Mouse (Mus musculus): ENCODE data around the gene Hist1h4b. TPM values are rescaled to one million over a fixed set of nuclear protein-coding genes. Genes with fewer than 3 reads are reported as not detected.
"Not testable (repeated sequence)": the region's sequence is repeated elsewhere in the genome, so short reads cannot be mapped to it uniquely, and the experiment has no call there.

Hist1h4b gene
- polyA plus RNA-seq, 1 experiment from 2014 or later, result 4.4 TPM

DNA sequence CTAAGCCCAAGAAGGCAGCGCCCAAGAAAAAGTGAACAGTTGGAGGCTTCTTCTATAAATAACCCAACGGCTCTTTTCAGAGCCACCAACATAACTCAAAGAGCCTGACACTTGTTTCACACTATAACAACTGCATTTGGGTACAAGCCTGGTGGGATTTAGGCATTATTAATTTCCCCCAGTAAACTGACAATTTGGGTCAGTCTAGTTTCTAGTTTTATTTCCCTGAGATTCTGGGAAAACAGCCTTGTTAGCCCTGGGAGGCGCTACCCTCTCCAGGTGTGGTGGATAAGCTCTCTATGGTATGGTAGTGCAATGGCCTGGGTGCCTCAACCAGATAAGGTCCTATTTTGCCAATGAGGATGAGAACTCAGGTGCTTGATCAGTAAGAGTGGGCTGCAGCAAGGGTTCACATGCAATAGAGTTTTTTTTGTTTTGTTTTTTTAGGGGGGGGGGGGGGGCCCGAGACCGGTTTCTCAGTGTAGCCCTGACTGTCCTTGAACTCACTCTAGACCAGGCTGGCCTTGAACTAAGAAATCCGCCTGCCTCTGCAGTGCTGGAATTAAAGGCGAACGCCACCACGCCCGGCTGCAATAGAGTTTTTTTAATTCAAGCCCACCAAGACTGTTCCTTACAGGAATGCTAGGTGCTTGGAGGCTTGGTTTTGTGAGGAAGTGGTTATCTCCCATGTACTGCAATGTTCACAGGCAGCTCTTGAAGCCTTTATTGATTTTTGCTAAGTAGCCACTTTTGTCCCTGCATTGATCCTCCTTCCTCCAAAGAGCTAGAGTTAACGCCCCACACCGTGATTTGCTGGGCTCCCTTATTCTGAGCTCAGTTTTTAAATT is 7.7 kb downstream of the Hist1h4b start:
- Histone ChIP-seq H3K4me2 (ENCODE audit: low read length) (peak overlapping the region; percentile 76), H3K36me3 (ENCODE audit: insufficient read depth, low read length) (no peaks in the 10 kb centered on the region), H3K27me3 (ENCODE audit: insufficient read depth, low read length) (no peaks in the 10 kb centered on the region), H3K4me3 (replicated peaks; ENCODE audit: low read depth, low read length) (peak overlapping the region; percentile 42), H3K9me3 (replicated peaks; ENCODE audit: low read length) (no peaks in the 10 kb centered on the region), H3K9ac (ENCODE audit: low read depth, low read length) (peak overlapping the region; percentile 57), H3K4me1 (replicated peaks; ENCODE audit: insufficient read depth, low read length) (peaks cover 17% of the 10 kb centered on the region), H3K27ac (peak overlapping the region; percentile 89)
- DNase-seq (ENCODE audit: low spot score) (no peak), ATAC-seq (replicated peaks; ENCODE audit: low FRiP score, low read depth) (no peak)
- TF ChIP-seq CTCF (IDR thresholded peaks at IDR 0.05; ENCODE audit: low read depth), result no peak
- 36% methylated on average over 12 of the region's 12 CpGs for WGBS

DNA sequence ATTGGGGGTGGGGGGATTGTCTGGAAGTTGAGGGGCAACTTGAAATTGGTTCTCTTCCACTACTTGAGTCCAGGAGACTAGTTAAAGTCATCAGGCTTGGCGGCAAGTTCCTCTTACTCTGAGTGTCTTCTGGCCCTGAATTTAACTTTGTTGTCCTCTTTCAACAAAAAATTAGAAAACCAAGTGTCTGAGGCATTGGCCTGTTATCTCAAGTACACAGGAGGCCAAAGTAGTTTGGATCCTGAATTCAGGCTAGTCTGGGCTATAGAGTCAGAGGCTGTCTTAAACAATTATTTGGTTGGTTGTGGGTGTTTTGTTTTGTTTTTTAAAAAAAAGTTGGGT is 8.3 kb downstream of the Hist1h4b start:
- DNase-seq (ENCODE audit: low spot score), result no peak
- no peak for TF ChIP-seq CTCF (IDR thresholded peaks at IDR 0.05; ENCODE audit: low read depth)
- Histone ChIP-seq H3K4me2 (ENCODE audit: low read length) (no peak overlapping the region), H3K27me3 (ENCODE audit: insufficient read depth, low read length) (no peaks in the 10 kb centered on the region), H3K27ac (no peak overlapping the region), H3K4me1 (replicated peaks; ENCODE audit: insufficient read depth, low read length) (peaks cover 13% of the 10 kb centered on the region), H3K4me3 (replicated peaks; ENCODE audit: low read depth, low read length) (no peak overlapping the region), H3K9me3 (replicated peaks; ENCODE audit: low read length) (no peaks in the 10 kb centered on the region), H3K36me3 (ENCODE audit: insufficient read depth, low read length) (no peaks in the 10 kb centered on the region), H3K9ac (ENCODE audit: low read depth, low read length) (no peak overlapping the region)
- ATAC-seq (replicated peaks; ENCODE audit: low FRiP score, low read depth), result no peak
- 78% methylated on average over 1 of the region's 1 CpGs for WGBS

DNA sequence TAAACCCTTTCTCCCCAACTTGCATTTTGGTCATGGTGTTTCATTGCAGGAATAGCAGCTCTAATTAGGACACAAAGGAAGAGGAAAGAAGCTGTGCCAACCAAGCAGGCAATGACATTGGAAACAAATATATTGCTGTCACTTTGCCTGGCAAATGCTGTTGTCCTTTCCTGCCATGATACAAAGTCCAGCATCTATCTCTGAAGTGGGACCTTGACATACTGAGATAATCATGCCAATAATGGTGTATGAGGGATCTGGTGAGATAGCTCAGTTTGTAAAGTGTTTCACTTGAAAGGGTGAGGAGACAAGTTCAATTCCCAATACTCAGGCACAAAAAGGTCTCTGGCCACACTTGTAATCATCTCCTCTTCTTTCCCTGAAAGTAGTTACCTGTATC is 10.0 kb downstream of the Hist1h4b start:
- no peak overlapping the region for H3K4me2 ChIP-seq (ENCODE audit: low read length)
- H3K4me1 ChIP-seq (replicated peaks; ENCODE audit: insufficient read depth, low read length), result peaks cover 10% of the 10 kb centered on the region
- no peak for TF ChIP-seq CTCF (IDR thresholded peaks at IDR 0.05; ENCODE audit: low read depth)
- H3K9me3 ChIP-seq (replicated peaks; ENCODE audit: low read length), result no peaks in the 10 kb centered on the region
- no peak for ATAC-seq (replicated peaks; ENCODE audit: low FRiP score, low read depth)
- DNase-seq (ENCODE audit: low spot score), result no peak
- H3K9ac ChIP-seq (ENCODE audit: low read depth, low read length), result no peak overlapping the region
- no peaks in the 10 kb centered on the region for H3K27me3 ChIP-seq (ENCODE audit: insufficient read depth, low read length)
- H3K27ac ChIP-seq, result no peak overlapping the region
- no peak overlapping the region for H3K4me3 ChIP-seq (replicated peaks; ENCODE audit: low read depth, low read length)
- H3K36me3 ChIP-seq (ENCODE audit: insufficient read depth, low read length), result no peaks in the 10 kb centered on the region

DNA sequence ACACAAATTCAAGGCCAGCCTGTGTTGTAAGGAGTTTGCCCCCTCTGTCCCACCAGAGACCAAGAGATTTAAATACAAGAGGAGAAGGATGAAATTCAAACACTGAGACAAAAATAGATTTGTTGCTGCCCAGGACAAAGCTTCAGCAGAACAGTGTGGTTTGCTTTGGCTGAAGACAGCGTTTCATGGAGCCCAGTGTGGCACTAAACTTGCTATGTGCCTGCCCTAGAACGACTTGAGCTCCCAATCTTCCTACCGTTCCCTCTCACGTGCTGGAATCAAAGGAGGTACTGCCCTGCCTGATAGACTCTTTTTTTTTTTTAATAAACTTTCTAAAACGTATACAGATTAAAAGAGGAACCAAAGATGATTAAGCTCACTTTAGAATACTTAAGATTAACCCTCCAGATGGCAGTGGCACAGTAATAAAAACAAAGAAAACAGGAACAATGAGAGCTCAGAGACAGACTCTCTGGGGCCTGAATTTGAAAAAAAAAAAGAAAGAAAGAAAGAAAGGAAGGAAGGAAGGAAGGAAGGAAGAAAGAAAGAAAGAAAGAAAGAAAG is 12.1 kb downstream of the Hist1h4b start:
- no peak for DNase-seq (ENCODE audit: low spot score)
- H3K9ac ChIP-seq (ENCODE audit: low read depth, low read length), result no peak overlapping the region
- 58% methylated on average over 5 of the region's 5 CpGs for WGBS

DNA sequence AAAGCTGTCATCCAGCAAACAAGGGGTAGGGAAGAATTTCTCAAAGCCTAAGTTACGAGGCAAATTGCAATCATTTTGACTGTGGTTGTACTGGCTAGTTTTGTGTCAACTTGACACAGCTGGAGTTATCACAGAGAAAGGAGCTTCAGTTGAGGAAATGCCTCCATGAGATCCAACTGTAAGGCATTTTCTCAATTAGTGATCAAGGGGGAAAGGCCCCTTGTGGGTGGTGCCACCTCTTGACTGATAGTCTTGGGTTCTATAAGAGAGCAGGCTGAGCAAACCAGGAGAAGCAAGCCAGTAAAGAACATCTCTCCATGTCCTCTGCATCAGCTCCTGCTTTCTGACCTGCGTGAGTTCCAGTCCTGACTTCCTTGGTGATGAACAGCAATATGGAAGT is 12.8 kb downstream of the Hist1h4b start, which contains the start of gene Trim38:
Gene Trim38, plus strand, starts transcription at position 301 of the 400 bp plus-strand sequence.
- H3K4me2 ChIP-seq (ENCODE audit: low read length); ATAC-seq (replicated peaks; ENCODE audit: low FRiP score, low read depth); H3K27ac ChIP-seq; DNase-seq (ENCODE audit: low spot score); H3K9me3 ChIP-seq (replicated peaks; ENCODE audit: low read length); H3K9ac ChIP-seq (ENCODE audit: low read depth, low read length); H3K27me3 ChIP-seq (ENCODE audit: insufficient read depth, low read length); H3K36me3 ChIP-seq (ENCODE audit: insufficient read depth, low read length); H3K4me1 ChIP-seq (replicated peaks; ENCODE audit: insufficient read depth, low read length); H3K4me3 ChIP-seq (replicated peaks; ENCODE audit: low read depth, low read length): not testable (repeated sequence)
- 83% methylated on average over 2 of the region's 2 CpGs for WGBS

More for the DNA sequence above, 12.1 kb downstream of the Hist1h4b start:
- H3K27ac ChIP-seq, result no peak overlapping the region
- H3K36me3 ChIP-seq (ENCODE audit: insufficient read depth, low read length), result no peaks in the 10 kb centered on the region
- TF ChIP-seq CTCF (IDR thresholded peaks at IDR 0.05; ENCODE audit: low read depth), result no peak
- H3K4me1 ChIP-seq (replicated peaks; ENCODE audit: insufficient read depth, low read length), result peaks cover 6% of the 10 kb centered on the region
- H3K4me2 ChIP-seq (ENCODE audit: low read length), result no peak overlapping the region
- H3K4me3 ChIP-seq (replicated peaks; ENCODE audit: low read depth, low read length), result no peak overlapping the region
- H3K27me3 ChIP-seq (ENCODE audit: insufficient read depth, low read length), result no peaks in the 10 kb centered on the region
- ATAC-seq (replicated peaks; ENCODE audit: low FRiP score, low read depth), result no peak
- H3K9me3 ChIP-seq (replicated peaks; ENCODE audit: low read length), result no peaks in the 10 kb centered on the region

DNA sequence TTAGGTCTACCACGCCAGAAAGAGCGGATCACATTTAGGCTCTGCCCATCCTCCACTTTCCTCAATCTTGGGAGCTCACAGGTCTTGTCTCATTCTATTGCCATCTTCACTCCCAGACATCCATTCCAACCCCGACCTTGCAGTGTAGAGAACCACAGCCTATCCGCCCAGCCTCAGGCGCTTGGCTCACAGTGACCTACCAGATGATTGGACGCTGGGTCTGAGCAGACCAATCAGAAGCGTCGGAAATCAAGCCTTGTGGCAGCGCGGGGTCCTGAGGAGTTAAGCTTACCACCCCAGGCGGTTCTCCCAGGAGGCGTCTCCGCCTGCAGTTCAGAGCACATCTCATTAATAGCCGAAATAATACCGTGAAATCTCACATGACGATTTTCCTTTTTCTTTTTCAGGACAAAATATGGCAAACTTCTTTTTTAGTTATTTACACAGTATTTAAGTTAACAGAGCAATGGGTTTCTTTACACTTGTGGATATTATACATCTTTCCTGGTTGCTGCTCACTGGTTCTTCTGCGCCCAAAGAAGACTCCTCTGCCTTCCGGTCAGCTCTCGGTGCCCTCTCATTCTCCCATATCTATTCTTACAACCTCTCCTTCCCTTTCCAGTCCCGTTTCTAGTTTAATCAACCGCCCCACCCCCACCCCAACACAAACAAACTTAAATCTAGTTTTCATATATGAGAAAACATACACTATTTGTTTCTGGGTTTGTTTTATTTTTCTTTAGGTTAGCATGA is 15.9 kb downstream of the Hist1h4b start:
- no peak overlapping the region for H3K9ac ChIP-seq (ENCODE audit: low read depth, low read length)
- no peak for TF ChIP-seq CTCF (IDR thresholded peaks at IDR 0.05; ENCODE audit: low read depth)
- H3K4me2 ChIP-seq (ENCODE audit: low read length), result peak overlapping the region; percentile 36
- H3K27ac ChIP-seq, result no peak overlapping the region
- no peaks in the 10 kb centered on the region for H3K9me3 ChIP-seq (replicated peaks; ENCODE audit: low read length)
- DNase-seq (ENCODE audit: low spot score) (peak; percentile 61), ATAC-seq (replicated peaks; ENCODE audit: low FRiP score, low read depth) (peak; percentile 75; the same call in 1 of the 2 replicates)
- no peaks in the 10 kb centered on the region for H3K36me3 ChIP-seq (ENCODE audit: insufficient read depth, low read length)
- no peaks in the 10 kb centered on the region for H3K27me3 ChIP-seq (ENCODE audit: insufficient read depth, low read length)
- no peak overlapping the region for H3K4me3 ChIP-seq (replicated peaks; ENCODE audit: low read depth, low read length)
- WGBS, result 29% methylated on average over 21 of the region's 21 CpGs
- H3K4me1 ChIP-seq (replicated peaks; ENCODE audit: insufficient read depth, low read length), result no peaks in the 10 kb centered on the region

Measured in kidney, postnatal 0 days (tissue).